Mouse (Mus musculus) kidney, postnatal 0 days (tissue): ENCODE measurements around the gene Slc6a19. TPM values are rescaled to one million over a fixed set of nuclear protein-coding genes. Genes with fewer than 3 reads are reported as not detected.
"Not testable (repeated sequence)": the region's sequence is repeated elsewhere in the genome, so short reads cannot be mapped to it uniquely, and the experiment has no call there.

Experiments used
- ATAC-seq: fragments of 200-750 bp; cut with Nextera tagmentation; replicated peaks from 2 replicates; pipeline ENCODE4 v1.8.0; 2017; ENCODE audit warnings: low read depth, moderate number of reproducible peaks, moderate TSS enrichment, moderate library complexity; ENCODE audit not compliant: low FRiP score
- DNase-seq: peaks from one replicate; pipeline ENCODE4 v3.0.0-alpha.2; 2016; ENCODE audit warnings: low spot score
- H3K27ac ChIP-seq: fragments of 300-500 bp; sonication (generic); 2 replicates; pipeline ENCODE4 v1.5.1; 2014; ENCODE audit warnings: mild to moderate bottlenecking
- H3K27me3 ChIP-seq: fragments of 300-500 bp; sonication (generic); 2 replicates; pipeline ENCODE4 v1.6.1; 2014; ENCODE audit warnings: low read length, mixed read lengths; ENCODE audit not compliant: insufficient read depth
- H3K36me3 ChIP-seq: fragments of 300-500 bp; sonication (generic); 2 replicates; pipeline ENCODE4 v1.6.1; 2014; ENCODE audit warnings: low read length, mixed read lengths; ENCODE audit not compliant: insufficient read depth
- H3K4me1 ChIP-seq: fragments of 300-500 bp; sonication (generic); replicated peaks from 2 replicates; pipeline ENCODE4 v1.6.1; 2014; ENCODE audit warnings: antibody characterized with exemption, low read length, mixed read lengths; ENCODE audit not compliant: insufficient read depth
- H3K4me2 ChIP-seq: fragments of 300-500 bp; sonication (generic); 2 replicates; pipeline ENCODE4 v1.6.1; 2014; ENCODE audit warnings: mild to moderate bottlenecking, low read length, moderate library complexity, mixed read lengths
- H3K4me3 ChIP-seq: fragments of 300-500 bp; sonication (generic); replicated peaks from 2 replicates; pipeline ENCODE4 v1.5.1; 2014; ENCODE audit warnings: low read depth, low read length
- H3K9ac ChIP-seq: fragments of 300-500 bp; sonication (generic); 2 replicates; pipeline ENCODE4 v1.6.1; 2014; ENCODE audit warnings: low read depth, low read length
- H3K9me3 ChIP-seq: fragments of 300-500 bp; sonication (generic); replicated peaks from 2 replicates; pipeline ENCODE4 v1.6.1; 2016; ENCODE audit warnings: low read length, inconsistent platforms, mixed read lengths
- CTCF ChIP-seq: IDR thresholded peaks from 2 replicates; pipeline ENCODE4 v1.5.1; 2016; ENCODE audit warnings: antibody characterized with exemption, low read depth, mild to moderate bottlenecking, moderate library complexity
- WGBS: fragments of 180-500 bp; shearing (Covaris S2); extraction: QIAGEN DNeasy Blood & Tissue Kit; methylation state at CpG from one replicate; pipeline ENCODE4 v1.1.7; 2014; 5-methylcytosine and 5-hydroxymethylcytosine counted together
- polyA plus RNA-seq: library from polyadenylated mRNA; unstranded; fragments of >200 nt; fragmentation: Nextera tagmentation; extraction: Ambion mirVana; gene quantifications from 2 replicates; pipeline ENCODE4 v1.2.1, GENCODE M21; 2015

Slc6a19 gene
- polyA plus RNA-seq, 1 experiment from 2014 or later = 5.9 TPM

DNA sequence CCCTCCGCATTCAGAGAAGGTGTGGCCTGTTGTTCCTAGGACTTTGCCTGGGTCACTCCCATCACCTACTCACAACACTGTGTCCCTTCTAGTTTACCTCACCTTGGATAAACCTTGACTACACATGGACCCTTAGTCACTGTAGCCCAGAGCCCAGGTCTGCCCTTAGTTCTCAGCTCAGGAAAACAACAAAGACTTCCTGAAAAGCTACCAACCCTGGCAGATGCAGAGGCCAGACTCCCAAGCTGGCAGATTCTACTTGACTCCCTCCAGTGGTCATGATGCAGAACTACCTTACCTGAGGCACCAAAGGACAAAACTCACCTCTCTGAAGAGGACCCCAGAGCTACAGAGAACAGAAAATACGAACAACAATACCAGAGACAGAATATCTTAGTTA lies 9.4 kb upstream of the Slc6a19 start:
- no peak overlapping the region for H3K4me3 ChIP-seq
- no peak overlapping the region for H3K27ac ChIP-seq
- H3K9me3 ChIP-seq = no peaks in the 10 kb centered on the region
- DNase-seq (peak; percentile 59), ATAC-seq (peak; percentile 41; the same call in 1 of the 2 replicates)
- H3K9ac ChIP-seq = no peak overlapping the region
- no peak overlapping the region for H3K4me2 ChIP-seq
- 81% methylated on average over 2 of the region's 2 CpGs for WGBS
- H3K36me3 ChIP-seq = no peaks in the 10 kb centered on the region
- no peaks in the 10 kb centered on the region for H3K27me3 ChIP-seq
- H3K4me1 ChIP-seq = 0 out of 2 replicates have a peak, but pooled peaks cover 10% of the 10 kb centered on the region
- TF ChIP-seq CTCF = peak; percentile 73

DNA sequence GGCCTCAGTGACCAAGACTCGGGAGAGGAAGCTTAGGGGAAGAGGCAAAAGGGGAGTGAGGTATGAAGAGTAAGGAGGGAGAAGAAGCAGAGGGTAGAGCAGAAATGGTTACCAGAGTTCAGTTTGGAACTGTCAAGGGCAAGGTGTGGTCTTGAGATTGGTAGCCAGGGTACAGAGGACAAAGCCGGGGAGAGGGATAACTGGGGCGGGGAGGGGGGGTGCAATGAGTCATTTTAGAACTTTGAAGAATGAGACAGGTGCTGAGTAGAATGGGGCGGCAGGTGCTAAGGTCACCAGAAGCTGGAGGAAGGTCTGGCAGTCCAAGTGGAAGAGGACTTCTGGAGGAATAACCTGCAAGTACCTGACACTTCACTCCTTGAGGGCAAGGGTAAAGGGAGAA lies 8.5 kb upstream of the Slc6a19 start:
- ATAC-seq = peak; percentile 22; the same call in 1 of the 2 replicates
- H3K27me3 ChIP-seq = no peaks in the 10 kb centered on the region
- H3K36me3 ChIP-seq = no peaks in the 10 kb centered on the region
- 76% methylated on average over 4 of the region's 4 CpGs for WGBS
- H3K4me1 ChIP-seq = 0 out of 2 replicates have a peak, but pooled peaks cover 10% of the 10 kb centered on the region
- no peak overlapping the region for H3K9ac ChIP-seq
- H3K4me2 ChIP-seq = no peak overlapping the region
- no peaks in the 10 kb centered on the region for H3K9me3 ChIP-seq
- no peak for TF ChIP-seq CTCF
- no peak overlapping the region for H3K4me3 ChIP-seq
- no peak for DNase-seq
- no peak overlapping the region for H3K27ac ChIP-seq

GRCm38 (mm10) chr13:73712228-73712627 lies 7.6 kb upstream of the Slc6a19 start:
- Histone ChIP-seq H3K36me3 (no peaks in the 10 kb centered on the region), H3K9me3 (no peaks in the 10 kb centered on the region), H3K27ac (no peak overlapping the region), H3K9ac (no peak overlapping the region), H3K27me3 (no peaks in the 10 kb centered on the region), H3K4me3 (no peak overlapping the region), H3K4me2 (no peak overlapping the region), H3K4me1 (0 out of 2 replicates have a peak, but pooled peaks cover 10% of the 10 kb centered on the region)
- ATAC-seq (no peak), DNase-seq (no peak)
- 74% methylated on average over 3 of the region's 3 CpGs for WGBS
- no peak for TF ChIP-seq CTCF

DNA sequence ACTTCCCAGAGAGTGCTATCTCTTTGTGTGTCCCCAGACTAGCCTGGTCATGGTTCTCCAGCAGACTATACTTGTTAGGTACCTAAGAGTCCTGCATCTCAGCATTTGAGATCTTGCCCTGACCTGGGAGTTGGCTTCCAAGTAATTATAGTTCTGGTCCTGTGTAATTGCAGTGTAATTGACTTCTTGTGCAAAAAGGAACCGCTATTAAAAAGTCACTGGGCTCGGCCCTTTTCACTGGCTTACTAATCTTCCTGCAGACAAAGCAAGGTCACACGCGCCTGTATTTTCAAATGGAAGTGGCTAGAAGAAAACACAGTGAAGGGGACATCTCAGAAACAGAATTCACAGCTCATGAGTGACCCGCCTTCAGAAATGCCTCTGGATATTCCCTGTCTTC lies 7.1 kb upstream of the Slc6a19 start:
- H3K4me1 ChIP-seq = 0 out of 2 replicates have a peak, but pooled peaks cover 10% of the 10 kb centered on the region
- no peak overlapping the region for H3K9ac ChIP-seq
- no peaks in the 10 kb centered on the region for H3K27me3 ChIP-seq
- no peak for TF ChIP-seq CTCF
- H3K4me2 ChIP-seq = no peak overlapping the region
- 83% methylated on average over 5 of the region's 5 CpGs for WGBS
- no peaks in the 10 kb centered on the region for H3K9me3 ChIP-seq
- no peak overlapping the region for H3K4me3 ChIP-seq
- no peaks in the 10 kb centered on the region for H3K36me3 ChIP-seq
- ATAC-seq (no peak), DNase-seq (no peak)
- no peak overlapping the region for H3K27ac ChIP-seq

GRCm38 (mm10) chr13:73711221-73711620 lies 6.6 kb upstream of the Slc6a19 start:
- no peak overlapping the region for H3K4me3 ChIP-seq
- H3K27me3 ChIP-seq = no peaks in the 10 kb centered on the region
- DNase-seq (no peak), ATAC-seq (no peak)
- H3K4me2 ChIP-seq = no peak overlapping the region
- H3K36me3 ChIP-seq = no peaks in the 10 kb centered on the region
- 0 out of 2 replicates have a peak, but pooled peaks cover 10% of the 10 kb centered on the region for H3K4me1 ChIP-seq
- 77% methylated on average over 5 of the region's 5 CpGs for WGBS
- H3K9me3 ChIP-seq = no peaks in the 10 kb centered on the region
- no peak for TF ChIP-seq CTCF
- H3K9ac ChIP-seq = no peak overlapping the region
- H3K27ac ChIP-seq = no peak overlapping the region

DNA sequence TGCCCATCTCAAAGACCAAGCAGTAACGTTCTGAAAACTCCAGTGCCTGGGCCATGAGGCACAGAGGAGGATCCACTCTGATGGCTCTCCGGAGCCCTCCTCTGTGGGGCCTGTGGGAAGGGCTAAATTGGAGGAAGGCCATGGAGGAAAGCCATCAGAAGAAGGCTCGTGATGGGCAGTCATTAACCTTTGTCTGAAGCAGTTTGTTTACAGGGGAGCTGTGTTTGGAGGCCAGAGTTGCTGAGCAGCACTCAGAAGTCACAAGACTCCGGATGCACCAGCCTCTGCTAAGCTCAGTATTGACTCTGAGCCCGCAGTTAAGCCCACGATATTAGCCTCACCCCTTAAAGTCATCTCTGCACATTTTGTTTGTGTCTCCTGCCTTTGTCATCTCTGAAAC lies 4.8 kb upstream of the Slc6a19 start:
- Histone ChIP-seq H3K4me1 (0 out of 2 replicates have a peak, but pooled peaks cover 10% of the 10 kb centered on the region), H3K4me2 (no peak overlapping the region), H3K9ac (no peak overlapping the region), H3K9me3 (no peaks in the 10 kb centered on the region), H3K36me3 (no peaks in the 10 kb centered on the region), H3K27ac (no peak overlapping the region), H3K27me3 (no peaks in the 10 kb centered on the region), H3K4me3 (no peak overlapping the region)
- WGBS = 34% methylated on average over 6 of the region's 6 CpGs
- no peak for TF ChIP-seq CTCF
- DNase-seq = peak; percentile 54
- peak; percentile 29; the same call in 1 of the 2 replicates for ATAC-seq

DNA sequence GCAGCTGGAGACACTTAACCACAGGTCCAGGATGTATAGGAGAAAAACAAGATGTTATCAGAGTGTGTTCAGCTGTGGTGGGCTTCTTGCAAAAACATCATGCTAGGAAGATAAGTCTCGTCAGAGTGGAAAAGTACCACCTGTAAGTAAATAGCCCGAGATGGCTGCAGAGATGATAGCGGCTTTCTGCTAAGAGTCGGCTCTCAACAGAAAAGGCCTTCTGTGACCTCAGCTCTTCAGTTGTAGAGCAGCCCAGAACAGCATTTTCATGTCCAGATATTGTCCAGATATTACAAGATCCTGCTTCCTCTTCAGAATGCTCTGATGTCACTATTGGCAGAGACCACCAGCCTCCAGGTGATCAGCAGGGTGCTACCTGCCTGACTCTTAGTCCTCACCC lies 1.2 kb downstream of the Slc6a19 start:
- not testable (repeated sequence) for H3K9me3 ChIP-seq, DNase-seq, H3K27me3 ChIP-seq, H3K4me2 ChIP-seq, H3K4me1 ChIP-seq, ATAC-seq, H3K4me3 ChIP-seq, H3K9ac ChIP-seq, H3K27ac ChIP-seq, H3K36me3 ChIP-seq
- WGBS = 63% methylated on average over 4 of the region's 4 CpGs
